Mouse (Mus musculus) cerebellum, postnatal 10 days (tissue): Measurements from ENCODE around the gene Gpr153.

Source experiments
- DNase-seq, 2 experiments: peaks; one replicate each; pipeline ENCODE4 v3.0.0; 2021; ENCODE audit warnings: mixed read lengths in 2 of 2

The Gpr153 gene

GRCm38 (mm10) chr4:152290385-152290784 lies 16.4 kb downstream of the Gpr153 start:
- DNase-seq, result no peak

DNA sequence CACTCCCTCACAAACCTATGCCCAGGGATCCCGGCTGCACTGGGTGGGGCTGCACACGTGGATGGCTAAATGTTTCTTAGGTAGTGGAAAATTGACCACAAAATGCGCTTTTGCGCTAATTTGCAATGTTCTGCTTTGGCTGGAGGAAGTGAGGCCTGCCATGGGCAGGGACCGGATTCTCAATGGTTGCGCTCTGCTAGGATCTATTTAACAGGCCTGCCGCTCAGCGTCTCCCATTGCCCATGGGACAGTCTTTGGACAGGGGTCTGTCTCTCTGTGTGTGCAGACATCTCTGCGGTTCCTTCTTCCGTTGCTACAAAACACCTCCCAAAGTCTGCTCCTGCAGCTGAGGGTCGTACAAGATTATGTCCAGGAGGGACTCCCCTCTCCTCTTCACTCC lies 17.0 kb downstream of the Gpr153 start:
- DNase-seq, result no peak

DNA sequence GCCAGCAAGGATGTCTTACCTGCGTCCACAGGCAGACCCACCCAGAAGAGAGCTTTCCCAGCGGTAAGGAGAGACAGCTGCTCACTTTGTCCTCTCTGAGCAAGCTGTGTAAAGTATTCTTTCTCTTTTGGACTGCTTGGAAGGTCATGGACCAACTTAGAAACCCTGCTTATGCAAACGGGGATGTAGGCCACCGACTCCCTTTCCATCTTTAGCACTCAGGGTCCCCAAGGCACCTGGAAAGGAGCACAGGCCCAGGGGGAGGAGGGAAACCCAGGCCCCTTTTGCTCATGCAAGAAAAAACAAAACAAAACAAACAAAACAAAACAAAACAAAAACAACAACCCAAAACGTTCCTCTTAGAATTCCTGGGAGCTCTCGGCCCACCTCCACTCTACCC lies 17.5 kb downstream of the Gpr153 start, which contains the start of gene Hes3:
TSS of gene Hes3 (minus strand) at position 101 of the 400 bp plus-strand sequence.
- DNase-seq, result no peak

DNA sequence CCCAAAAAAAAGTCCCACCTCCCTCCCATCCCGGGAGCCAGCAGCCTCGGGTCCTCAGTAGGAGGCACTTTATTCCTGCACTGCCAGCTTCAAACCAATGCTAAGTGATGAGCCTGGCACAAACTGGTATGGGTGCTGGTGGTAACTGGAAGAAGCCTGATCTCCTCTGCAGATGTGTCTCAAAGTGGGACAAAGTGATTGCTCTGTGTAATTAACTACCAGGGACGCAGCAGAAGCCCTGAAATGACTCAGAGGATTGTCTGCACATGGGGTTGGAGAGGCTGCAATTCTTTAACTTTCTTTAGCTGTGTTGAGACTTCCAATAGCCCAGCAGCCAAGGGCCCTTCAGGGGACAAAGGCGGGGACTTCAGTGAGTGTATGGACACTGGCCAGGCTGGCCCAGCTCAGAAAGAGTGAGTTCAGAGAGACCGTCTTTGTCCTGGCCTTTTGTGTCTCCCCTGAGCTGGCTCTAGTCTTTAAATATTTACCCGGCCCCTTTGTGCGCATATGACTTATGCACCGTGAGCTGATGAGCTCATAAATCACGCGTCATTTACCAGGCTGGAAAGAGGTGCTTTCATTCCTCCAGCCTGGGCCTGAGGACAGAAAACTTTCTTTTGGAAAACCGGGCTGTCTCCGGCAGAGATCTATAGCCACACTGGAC lies 18.2 kb downstream of the Gpr153 start:
- DNase-seq, result no peak

DNA sequence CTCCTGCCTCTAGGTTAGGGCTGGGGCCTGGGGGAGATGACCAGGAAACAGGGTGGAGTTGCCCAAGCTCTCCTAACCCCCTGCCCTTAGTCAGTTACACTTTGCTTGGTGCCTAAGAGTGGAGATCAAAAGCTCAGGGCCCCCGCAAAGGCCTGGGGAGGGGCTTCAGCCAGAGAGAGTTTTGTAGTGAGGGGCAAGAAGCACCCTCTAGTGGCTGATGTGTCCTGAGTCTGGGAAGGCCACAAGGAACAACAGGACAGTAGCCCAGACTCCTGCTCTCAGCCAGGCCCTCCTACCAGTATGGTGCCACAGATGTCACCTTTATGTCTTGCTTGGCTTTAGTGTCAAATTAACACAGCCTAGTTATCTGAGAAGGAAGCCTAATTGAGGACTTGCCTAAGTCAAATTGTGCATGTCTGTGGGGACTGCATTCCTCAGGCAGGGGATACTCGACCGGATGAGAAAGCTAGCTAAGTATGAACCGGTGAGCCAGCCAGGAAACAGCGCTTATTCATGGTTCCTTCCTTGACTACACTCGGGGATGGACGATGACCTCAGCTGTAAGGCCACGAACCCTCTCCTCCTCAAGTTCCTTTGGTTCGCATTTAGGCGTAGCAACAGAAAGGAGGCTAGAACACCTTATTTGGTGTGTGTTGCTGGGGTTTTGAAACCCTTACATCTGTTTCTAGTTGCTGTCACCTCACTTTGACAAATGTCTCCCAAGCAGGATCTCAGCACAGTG lies 20.3 kb downstream of the Gpr153 start:
- no peak for DNase-seq

DNA sequence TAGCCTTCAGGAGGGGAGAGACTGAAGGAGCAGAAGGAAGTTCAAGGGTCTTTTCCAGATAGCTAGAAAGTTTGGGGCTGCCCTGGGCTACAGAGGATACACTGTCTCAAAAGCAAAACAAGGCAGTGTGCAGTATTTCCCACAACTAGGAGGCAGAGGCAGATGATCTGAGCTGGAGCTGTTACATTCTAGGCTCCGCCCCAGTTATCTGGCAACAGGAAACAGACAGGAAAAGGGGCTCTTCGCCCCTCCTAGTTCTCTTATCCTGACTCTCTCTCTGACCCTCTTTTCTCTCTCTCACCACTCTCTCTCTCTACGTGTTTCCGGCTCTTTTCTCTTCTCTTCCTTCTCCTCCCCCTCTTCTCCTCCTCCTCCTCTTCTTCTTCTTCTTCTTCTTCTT lies 21.9 kb downstream of the Gpr153 start:
- no peak for DNase-seq

- DNase-seq, result no peak
Measured at GRCm38 (mm10) chr4:152296371-152296770, 22.3 kb downstream of the Gpr153 start.

DNA sequence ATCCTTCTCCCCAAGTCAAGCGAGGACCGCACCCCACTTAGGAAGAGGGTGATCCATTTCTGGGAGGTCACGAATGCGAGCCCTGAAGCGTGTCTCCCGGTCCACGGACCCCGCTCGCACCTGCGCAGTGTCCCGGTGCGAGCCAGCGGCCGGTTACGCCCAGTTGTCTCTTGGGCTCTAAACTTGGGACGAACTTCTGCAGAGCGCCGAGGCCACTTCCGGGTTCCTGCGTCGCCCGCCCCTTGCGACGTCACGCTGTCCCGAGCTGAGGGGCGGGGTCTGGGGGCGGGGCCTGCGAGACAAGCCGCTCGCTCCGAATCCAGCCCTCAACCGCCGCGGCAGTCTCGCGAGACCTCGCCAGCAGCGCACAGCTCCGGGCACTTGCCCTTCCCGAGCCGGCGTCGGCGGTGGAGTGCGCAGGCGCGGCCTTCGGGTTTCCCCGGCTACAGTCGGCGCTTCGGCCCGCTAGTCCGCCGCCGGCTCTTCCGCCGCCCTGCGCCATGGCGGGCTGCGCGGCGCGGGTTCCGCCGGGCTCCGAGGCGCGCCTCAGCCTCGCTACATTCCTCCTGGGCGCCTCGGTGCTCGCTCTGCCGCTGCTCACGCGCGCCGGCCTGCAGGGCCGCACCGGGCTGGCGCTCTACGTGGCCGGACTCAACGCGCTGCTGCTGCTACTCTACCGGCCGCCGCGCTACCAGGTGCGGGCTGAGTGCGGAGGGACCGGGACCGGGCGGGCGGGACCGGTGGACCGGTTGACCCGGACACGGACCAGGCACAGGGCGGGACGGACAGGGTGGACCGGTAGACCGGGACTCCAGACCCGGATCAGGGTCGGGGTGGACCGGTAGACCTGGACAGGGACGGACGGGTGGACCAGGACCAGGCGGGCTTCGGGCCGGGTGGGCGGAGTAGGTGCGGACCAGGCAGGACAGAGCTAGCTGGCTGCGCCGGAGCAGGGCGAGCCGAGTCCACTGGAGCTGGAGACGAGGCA lies 23.1 kb downstream of the Gpr153 start, which contains the start of gene Icmt:
TSS of gene Icmt (plus strand) at position 354 of the 988 bp plus-strand sequence.
- DNase-seq, result peak; percentile 100

DNA sequence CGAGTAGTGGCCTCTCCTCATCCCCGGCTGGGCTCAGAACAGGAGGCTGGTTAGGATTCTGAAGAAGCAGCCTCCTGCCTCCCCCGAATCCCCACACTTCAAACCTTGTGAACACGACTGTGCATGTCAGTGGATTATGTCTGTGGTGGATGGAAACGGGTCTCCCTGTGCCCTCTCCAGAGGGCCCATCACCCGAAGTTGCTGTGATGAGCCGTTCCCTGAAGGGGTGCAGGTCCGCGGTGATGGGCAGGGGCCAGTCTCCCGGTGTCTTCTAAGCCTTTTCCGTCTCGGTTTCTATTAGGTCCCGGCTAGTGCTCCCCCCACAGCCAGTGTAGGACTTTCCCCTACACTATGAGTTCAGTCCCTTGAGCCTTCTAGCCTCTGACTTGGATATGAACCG lies 24.8 kb downstream of the Gpr153 start:
- DNase-seq, result no peak

DNA sequence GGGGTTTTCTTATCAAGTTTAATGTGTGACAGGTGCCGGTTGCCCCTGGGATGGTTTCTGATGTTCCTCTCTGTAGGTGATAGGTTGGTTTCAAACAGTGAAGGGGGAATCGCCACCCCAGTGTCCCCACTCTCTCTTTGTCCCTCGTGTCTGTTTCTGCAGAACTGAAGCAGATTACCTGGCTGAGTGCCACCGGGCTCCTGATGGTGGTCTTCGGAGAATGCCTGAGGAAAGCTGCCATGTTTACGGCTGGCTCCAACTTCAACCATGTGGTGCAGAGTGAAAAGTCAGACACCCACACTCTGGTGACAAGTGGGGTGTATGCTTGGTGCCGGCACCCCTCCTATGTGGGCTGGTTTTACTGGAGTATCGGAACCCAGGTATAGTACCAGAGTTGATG lies 26.3 kb downstream of the Gpr153 start:
- DNase-seq, result peak; percentile 76 to 80

GRCm38 (mm10) chr4:152302012-152302411 lies 28.0 kb downstream of the Gpr153 start:
- DNase-seq, result no peak

GRCm38 (mm10) chr4:152303172-152303571 lies 29.1 kb downstream of the Gpr153 start:
- DNase-seq, result no peak

DNA sequence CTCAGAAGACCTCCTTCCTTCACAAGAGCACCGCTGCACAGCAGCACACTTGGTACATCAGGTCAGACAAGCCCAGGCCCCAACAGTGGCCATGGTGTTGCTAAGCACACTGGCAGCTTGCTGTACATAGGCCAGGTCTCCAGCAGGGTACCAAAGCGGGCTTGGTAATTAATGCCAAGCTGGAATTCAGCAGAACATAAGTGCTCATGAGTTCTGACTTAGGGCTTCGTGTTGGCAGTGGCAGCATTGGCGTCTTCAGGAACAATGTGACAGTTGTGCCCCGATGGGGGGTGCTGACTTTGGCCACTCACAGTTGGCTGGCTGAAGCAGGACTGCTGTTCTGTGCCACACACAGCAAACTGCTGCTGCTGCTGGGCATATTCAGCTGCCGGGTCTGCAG lies 30.7 kb downstream of the Gpr153 start:
- peak; percentile 77 to 86 for DNase-seq

DNA sequence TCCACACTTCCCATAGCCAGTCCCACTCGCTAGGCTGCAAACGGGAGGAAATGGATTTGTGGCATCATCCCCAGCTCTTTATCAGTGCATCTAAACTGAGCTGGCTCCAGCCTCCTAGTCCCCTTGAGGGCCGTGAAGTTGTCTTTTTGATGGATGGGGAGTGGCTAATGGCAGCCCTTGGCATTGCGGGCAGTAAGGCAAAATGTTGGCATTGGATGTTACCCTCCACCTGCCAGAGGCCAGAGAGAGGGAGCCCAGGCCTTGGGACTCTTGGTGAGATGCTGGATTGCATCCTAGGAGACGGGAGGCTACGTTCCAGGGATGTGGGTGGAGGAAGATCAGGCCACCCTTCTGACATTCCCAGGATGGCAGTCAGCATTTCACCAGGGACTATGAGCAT lies 32.0 kb downstream of the Gpr153 start:
- peak in 1 of 2 experiments; percentile 49 for DNase-seq

DNA sequence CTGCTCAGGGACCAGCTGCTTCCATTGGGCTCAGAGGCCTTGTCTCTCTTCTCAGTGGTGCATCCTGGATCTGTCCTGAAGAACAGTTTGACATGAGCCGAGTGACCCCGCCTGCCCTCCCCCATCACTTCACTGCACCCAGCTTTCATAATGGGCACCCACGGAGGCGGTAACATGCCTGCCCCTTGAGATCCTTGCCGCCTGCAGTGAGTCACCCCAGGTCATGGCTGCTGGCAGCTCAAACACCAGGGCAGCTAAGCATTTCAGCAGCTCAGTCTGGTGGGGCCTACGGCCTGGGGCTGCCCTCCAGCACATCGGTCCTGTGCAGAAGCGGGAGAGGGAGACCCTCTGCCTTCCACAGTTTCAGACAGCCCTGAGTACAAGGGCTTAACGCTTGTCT lies 33.5 kb downstream of the Gpr153 start:
- no peak for DNase-seq

- DNase-seq, result no peak
Measured at GRCm38 (mm10) chr4:152312186-152312585, 38.2 kb downstream of the Gpr153 start.

GRCm38 (mm10) chr4:152313211-152313632 lies 39.2 kb downstream of the Gpr153 start:
- peak in 1 of 2 experiments; percentile 41 for DNase-seq

DNA sequence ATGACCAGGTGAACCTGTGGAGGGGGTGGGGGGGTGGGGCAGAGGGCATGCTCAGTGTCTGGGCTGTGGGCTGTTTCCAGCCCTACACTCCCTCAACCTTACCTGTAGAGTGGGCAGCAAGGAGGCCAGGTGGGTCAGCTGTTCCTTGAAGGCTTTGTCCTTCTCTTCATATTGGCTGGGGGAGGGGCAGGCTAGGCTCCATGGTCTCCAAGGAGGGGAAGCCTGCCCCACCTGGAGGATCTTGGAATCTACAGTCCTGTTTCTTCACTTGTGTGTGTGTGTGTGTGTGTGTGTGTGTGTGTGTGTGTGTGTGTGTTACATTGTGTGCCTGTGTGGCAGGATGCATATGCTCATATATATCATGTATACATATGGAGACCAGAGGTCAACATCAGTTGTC lies 39.9 kb downstream of the Gpr153 start:
- peak; percentile 74 to 81 for DNase-seq

DNA sequence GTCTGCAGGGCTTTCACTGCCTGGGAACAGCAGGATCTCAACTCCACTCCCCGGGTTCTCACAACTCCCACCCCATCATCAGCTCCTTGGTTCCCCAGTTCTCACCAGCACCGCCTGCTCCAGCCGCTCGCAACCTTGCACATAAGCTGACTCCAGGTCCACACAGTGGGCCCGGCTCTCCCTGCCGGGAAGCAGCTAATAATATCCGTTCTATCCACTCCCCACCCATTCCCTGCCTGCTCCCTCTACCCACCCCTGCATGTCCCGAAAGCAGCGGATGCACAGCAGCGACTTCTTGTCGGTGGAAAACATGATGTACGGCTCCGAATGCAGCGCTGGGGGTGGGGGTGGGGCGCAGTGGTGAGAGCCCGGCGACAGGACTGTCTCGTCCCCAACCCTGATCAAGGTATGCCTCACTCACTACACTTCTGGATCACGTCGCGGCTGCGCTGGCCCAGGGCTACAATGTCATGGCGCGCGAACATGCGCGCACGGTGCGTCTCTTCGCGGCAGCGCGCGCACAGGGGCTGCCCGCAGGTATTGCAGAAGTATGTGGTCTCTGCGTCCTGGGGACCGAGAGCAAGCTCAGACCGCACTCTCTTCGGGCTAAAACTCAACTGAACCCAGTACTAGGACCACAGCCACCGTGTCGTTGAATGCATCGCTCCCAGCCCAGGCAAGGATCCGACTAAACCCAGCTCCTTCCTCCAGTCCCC lies 41.6 kb downstream of the Gpr153 start:
- no peak for DNase-seq

DNA sequence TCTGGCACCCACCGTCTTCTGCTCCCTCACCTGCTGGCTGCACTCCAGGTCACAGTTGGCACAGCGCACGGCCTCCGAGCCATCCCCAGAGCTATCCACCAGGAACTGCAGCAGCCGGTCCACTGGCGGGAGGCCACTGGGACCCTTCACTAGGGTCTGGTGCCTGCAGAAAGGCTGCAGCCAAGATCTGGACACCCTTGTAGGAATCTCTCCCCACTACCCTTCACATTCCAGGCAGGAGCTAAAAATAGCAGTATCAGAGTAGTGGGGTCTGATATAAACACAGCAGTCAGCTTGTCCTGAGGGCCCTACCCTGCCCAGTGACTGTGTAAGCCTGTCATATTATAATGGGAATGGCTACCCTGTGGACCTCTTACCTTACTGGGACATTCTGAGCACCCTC lies 43.6 kb downstream of the Gpr153 start:
- DNase-seq, result peak; percentile 63 to 66

DNA sequence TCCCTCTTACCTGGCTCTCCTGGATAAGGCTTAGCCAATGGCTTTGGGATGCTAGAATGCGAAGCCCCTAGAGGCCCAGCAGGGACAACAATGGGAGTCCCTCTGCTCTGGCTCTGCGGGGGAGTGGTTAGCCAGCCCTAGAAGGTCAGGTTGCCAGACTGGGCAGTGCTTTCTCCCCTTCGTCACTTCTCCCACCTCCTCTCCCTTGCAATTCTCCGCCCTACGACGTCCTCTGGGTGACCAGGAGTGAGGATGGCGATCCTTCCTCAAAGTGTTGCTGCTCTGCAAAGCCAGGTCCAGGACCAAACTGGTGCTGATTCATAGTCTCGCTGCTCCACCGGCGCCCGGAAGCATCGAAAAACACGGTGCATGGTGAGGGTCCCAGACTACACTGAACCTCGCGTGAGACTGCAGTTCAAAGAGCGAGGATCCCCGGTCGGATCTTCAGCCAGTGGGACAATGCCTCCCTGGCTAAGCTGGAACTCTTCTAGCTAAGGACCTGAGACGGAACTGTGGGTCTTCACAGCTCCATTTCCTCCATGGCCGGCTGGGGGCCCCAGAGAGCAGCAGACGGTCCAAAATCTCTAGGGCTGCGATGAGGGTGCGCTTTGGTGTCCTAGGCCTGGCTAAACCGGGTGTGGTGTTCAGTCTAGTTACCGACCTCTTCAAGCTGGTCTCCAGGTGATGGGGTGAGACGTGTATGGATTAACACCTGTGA lies 44.6 kb downstream of the Gpr153 start, which contains the start of gene Rnf207:
TSS of gene Rnf207 (minus strand) at position 477 of the 718 bp plus-strand sequence.
- peak; percentile 71 to 75 for DNase-seq
